Mouse (Mus musculus) lung, adult 2 months (tissue): ENCODE results near the gene Kcnn1.

Experiments used
- CTCF ChIP-seq: fragments of 200-500 bp; IDR thresholded peaks from 2 replicates; pipeline ENCODE4 v1.5.1; 2011; ENCODE audit warnings: mild to moderate bottlenecking, low read length, control low read depth; ENCODE audit not compliant: insufficient read depth
- POLR2A ChIP-seq: fragments of 200-500 bp; IDR thresholded peaks from 2 replicates; pipeline ENCODE4 v1.6.1; 2011; ENCODE audit warnings: low read depth, mild to moderate bottlenecking, control low read depth, low read length, borderline replicate concordance; ENCODE audit errors: extremely low read depth

- no peak for TF ChIP-seq CTCF
- no peak for TF ChIP-seq POLR2A
Measured at GRCm38 (mm10) chr8:70792700-70793099, 70.4 kb downstream of the Kcnn1 start.
